Mouse (Mus musculus) cortical plate, adult 2 months (tissue): ENCODE results near the gene Arhgef7.

ENCODE experiments used
- CTCF ChIP-seq: fragments of 200-500 bp; IDR thresholded peaks from 2 replicates; pipeline ENCODE4 v1.5.1; 2011; ENCODE audit warnings: mild to moderate bottlenecking, control low read depth, low read length; ENCODE audit not compliant: insufficient read depth; ENCODE audit errors: extremely low read depth
- POLR2A ChIP-seq: fragments of 200-500 bp; IDR thresholded peaks from 2 replicates; pipeline ENCODE4 v1.6.1; 2011; ENCODE audit warnings: mild to moderate bottlenecking, low read length, control low read depth; ENCODE audit not compliant: insufficient read depth; ENCODE audit errors: extremely low read depth

DNA sequence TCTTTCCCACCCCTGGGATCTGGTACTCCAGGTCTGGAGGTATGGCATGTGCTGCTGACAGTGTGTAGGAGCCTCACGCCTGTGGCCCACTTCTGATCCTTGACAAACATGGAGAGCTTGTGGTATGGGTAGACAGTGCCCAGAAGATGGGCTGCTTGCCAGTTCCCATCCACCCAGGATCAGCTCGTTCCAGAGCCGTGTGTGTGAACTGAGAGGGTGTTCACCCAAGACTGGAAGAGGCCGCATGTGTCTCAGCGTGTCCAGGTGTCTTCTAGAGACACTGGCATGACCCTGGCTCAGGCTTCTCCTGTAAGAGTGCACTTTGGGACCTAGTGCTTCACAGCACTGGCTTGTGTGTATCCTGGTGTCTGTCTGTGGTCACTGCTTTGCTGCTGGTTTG lies 82.9 kb downstream of the Arhgef7 start:
- TF ChIP-seq CTCF (no peak), POLR2A (no peak)
